Mouse (Mus musculus) left cerebral cortex, postnatal 36 days (tissue): ENCODE measurements at regions not wholly inside any gene's neighbourhood (a gene's known extent, or its start where the extent isn't known, plus 50 kb on each side); places are given as distances from the start of the nearest gene placed in this dataset.
"Not testable (repeated sequence)": the region's sequence is repeated elsewhere in the genome, so short reads cannot be mapped to it uniquely, and the experiment has no call there.

Experiments used
- DNase-seq, 2 experiments: peaks; one replicate each; pipeline ENCODE4 v3.0.0; 2021 to 2022; ENCODE audit warnings: low spot score in 2 of 2, mixed read lengths in 1 of 2
- intact Hi-C: fragments of 180-260 bp; cut with DNase I; formaldehyde crosslinking; loops from one replicate; pipeline ENCODE4 v1.15.1; 2025

DNA sequence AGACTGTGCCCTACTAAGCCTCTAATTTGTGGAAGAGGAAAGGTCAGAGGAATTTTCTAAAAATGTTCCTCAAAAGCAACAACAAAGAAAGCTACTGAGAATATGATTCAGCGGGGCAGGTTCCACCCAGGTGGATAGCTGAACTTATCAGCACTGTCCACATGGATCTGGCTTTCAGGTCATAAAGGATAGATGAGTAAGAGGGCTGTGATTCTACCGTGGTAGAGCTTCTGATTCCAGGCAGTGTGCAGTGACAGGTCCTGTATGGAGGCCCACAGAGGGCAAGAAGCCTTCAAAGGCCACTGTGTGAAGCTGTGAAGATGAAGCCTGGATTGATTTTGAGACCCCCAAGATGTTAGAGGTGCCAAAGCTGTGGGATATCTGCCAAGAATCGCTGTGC, 51.8 kb downstream of the Teddm3 start:
- DNase-seq, intact Hi-C loops: not testable (repeated sequence)

DNA sequence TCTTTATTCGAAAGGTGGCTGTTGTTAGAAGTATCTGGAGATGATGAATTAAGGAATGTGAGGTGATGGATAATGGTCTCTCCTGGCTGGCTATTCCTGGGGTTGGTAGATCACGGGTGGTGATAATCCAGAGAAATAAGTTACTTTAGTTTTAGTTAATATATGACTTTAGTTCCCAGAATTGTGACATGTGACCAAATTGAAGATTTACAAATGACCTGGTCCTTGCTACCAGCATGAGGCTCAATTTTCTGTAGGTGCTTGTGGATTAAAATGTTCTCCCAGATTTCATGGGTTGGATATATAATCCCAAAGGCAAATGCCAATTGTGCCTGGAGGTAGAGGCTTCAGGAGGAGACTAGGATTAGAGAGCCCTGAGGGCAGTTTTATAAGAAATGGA, 53.7 kb downstream of the Teddm3 start:
- DNase-seq, intact Hi-C loops: not testable (repeated sequence)

DNA sequence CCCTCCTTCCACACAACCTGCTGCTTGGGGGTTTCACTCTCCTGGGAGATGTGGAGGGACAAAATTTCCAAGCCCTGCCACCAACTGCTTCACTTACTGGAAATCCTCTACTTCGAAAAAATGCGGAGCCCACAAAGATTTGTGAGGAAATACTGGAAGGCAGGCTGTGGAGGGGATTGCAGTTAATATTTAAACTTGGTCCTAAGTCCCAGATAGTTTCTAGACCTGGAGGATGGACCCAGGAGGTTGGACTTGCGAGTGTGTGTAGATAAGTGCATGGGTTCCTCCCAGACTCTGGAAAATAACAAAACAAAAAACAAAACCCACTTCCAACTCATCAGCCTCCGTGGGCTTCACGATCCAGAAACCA, 79.0 kb downstream of the Teddm3 start:
- no peak for DNase-seq
- intact Hi-C loops = loop anchor here (5.0 kb wide), 1 partner anchor 167 kb away; no protein-coding TSS in a partner anchor

DNA sequence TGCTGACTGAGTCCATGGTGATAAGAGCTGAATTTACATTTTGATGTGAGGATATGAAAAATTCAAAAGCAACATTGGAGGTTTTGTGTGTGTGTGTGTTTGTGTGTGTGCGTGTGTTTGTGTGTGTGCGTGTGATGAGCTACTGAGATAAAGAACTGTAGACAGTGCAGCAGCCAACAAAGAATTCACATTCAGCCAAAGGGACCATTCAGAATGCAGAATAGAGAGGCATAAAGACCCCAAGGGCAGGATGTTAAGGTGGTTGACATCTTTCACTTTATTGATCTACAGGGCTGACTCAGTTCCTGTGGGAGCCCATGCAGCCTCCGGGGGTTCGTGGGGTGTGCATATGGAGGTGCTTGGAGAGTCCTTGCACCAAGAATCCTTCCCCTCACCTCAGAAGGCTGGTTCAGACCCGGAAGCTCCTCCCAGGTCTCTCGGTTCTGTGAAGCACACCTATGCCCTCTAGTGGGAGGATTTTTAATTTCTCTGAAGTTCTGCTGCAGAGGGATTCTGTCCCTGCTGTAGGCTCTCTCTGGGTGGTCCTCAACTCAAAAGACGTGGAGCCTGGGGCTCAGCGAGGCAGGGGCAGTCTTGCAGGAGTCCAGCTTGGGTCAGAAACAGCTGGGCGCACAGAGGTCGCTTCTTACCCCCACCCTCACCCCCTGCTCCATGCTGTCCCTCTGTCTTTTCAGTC, 79.6 kb downstream of the Teddm3 start:
- not testable (repeated sequence) for DNase-seq
- intact Hi-C loops = loop anchor here (5.0 kb wide), 1 partner anchor 167 kb away; no protein-coding TSS in a partner anchor

DNA sequence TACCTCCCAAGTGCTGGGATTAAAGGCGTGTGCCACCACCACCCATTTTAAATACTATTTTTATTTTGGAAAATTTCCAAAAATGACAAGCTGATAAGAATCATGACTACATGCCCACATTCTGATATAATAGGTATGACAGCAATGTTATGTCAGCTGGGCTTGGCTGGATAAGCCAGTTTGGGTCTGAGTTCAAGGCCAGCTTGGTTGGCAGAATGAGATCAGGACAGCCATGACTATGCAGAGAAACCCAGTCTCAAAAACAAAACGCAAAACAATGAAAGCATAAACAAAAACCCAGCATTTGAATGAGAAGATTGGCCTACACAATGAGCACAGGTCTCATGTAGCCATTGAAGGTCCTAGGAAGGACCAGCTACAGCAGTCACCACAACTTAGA, 93.6 kb downstream of the Teddm3 start:
- intact Hi-C loops = no loop called here
- DNase-seq = no peak

DNA sequence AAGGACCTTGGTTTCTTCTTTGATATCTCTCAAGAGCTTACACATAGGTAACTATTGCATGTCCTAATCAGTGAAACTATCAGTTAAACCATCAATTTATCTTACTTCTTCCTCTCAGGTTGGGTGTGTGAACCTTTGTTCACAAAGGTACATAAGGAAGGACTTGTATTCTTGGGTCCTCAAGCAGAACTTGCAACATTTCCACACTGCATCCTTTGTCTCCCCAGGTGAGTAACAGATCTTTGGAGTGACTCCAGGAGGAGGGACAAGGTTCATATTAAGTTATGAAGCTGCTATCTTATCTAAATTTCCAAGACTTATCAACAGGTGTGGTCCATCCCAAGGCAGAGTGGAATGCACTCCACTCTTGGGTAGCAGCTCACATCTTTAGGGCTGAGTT, 99.0 kb downstream of the Teddm3 start:
- no peak for DNase-seq
- intact Hi-C loops = no loop called here

DNA sequence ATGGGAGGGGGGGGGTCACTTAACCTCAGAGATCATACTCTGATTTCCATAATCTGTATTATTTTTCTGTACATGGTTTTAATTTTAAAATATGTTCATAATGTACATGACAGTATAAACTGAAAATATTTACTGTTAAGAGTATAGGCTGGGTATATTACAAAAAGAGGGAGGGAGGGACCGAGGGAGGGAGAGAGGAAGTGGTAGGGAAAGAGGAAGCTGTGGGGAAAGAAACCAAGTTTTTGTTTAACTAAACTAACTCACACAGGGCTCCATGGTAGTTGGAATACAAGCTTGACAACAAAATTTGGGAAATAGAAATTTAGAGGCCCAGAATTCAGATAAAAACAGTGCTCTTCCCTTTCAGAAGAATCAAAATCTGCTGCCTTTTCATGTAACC, 131.7 kb downstream of the Teddm3 start:
- intact Hi-C loops = not testable (repeated sequence)

DNA sequence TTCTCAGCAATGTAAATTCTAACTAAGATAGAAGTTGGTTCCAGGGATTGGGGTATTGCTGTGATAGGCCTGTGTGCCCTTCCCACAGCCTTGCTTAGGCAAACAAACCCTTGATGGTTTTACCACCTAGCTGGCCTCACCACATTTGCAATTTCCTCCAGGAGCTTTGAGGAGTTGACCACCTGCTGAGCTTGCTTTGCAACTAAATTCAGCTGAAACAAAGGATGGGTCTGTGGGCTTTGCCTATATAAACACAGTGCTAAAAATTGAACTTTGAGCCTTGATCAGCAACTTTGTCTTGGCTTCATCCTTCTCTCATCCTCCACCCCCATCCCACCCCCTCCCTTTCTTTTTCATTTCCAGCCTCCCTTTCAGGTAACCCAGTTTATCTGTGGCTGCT, 148.9 kb downstream of the Teddm3 start:
- DNase-seq = no peak
- intact Hi-C loops = no loop called here

More for the DNA sequence above, 131.7 kb downstream of the Teddm3 start:
- not testable (repeated sequence) for DNase-seq

DNA sequence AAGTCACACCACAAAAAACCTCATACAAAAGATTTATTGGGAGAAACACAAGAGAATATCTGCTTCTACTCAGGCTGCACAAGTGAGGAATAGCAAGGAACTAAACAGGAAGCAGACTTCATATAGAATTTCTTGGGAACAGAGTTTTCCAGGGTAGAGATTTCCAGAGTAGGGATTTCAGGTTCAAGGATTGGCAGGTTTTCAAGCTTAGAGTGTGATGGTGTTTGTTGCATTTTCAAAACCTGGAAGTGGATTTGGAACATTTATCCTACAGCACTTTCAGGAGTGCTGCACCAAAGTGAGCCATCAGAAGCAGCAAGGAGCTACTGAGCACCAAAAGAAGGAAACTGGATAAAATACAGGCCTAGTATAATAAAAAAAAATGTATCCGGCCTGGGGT, 152.7 kb downstream of the Teddm3 start:
- no peak for DNase-seq
- intact Hi-C loops = no loop called here

DNA sequence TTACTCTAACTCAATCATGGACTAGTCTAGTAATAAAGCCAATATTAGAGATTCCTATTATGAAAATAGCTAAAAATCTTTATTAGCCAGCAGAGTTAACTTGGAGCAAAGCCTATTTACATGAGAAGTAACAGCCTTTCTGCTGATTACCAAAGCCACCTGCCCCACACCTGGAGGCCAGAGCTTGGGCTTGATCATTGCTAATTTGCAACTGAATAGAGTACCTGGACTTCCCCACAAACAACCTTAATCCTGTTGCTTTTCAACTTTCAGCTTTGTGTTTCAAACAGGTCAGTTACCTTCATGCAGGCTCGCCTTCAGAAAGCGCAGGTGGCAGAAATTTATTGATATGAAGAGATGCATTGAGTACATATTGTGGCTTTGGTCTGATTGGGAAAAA, 163.3 kb downstream of the Teddm3 start:
- DNase-seq = no peak
- intact Hi-C loops = no loop called here

DNA sequence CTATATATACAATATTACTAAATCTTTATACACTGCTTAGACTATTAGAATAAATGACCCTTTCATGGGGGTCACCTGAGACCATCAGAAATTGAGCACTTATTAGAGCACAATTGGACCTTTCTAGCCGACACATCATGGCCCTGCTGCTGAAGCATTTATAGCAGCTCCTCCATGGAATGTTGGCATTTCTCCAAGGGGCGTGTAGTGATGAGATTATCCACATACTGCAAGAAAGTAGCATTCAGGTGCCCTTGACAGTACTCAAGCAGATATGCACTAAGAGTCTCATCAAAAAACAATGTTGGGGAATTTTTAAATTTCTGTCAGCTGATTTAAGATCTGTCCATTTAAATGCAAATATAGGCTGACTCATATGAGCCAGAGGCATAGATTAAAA, 178.4 kb downstream of the Teddm3 start:
- intact Hi-C loops = no loop called here
- DNase-seq = no peak

DNA sequence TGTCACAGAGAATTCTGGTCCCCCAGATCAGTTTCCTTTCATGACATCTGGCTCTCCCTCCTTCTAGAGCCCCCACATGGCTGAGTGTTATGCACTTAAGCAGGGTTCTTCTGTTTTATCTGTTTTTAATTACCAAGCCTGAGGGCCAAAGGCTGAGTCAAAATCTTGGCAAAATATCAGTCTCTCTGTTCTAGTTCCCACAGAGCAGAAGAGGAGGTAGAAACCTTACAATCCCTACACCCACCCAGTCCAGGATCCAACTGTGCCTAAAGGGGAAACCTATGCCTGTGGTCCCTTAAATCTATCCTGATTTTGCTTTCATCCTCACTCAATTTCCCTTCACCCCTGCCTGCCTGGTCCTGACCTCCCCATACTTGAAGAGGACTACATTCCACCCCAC, 181.4 kb downstream of the Teddm3 start:
- intact Hi-C loops = no loop called here
- DNase-seq = no peak

DNA sequence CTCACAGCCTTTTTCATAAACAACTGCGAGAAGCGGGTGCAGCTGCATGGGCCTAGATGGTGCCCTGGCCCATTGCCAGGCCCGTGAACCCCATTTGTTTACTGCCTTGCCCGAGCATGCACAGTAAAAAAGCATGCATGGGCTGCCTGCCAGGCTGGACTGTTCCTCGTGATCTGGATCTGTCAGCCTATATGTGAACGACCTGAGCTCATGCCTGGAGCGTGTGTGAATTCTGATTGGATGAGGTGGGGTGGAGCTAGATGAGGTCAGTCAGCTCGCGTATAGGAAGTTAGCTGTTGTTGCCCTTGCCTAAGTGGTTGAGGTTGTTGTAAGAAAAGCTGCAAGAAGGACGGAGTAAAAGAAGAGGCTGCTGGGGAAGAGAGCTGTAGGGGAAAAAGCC, 194.9 kb downstream of the Teddm3 start:
- intact Hi-C loops = no loop called here
- no peak for DNase-seq

DNA sequence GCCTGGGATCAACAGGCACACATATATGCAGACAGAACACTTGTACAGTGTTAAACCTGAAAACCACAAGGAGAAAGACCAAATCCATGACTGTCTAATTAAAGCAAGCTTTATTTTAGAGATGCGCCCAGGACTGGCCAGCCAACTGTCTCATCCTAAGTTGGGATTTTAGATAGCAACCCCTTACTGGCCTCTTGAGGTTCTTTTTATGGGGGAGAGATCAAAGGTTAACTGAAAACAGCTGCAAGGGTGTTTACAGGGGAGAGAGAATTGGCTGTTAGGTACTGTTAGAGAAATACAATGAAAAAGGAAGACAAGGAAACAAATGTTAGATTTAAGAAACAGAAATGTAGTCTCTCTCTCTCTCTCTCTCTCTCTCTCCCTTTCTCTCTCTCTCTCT, 202.4 kb upstream of the Thpo start:
- DNase-seq = no peak
- intact Hi-C loops = no loop called here

DNA sequence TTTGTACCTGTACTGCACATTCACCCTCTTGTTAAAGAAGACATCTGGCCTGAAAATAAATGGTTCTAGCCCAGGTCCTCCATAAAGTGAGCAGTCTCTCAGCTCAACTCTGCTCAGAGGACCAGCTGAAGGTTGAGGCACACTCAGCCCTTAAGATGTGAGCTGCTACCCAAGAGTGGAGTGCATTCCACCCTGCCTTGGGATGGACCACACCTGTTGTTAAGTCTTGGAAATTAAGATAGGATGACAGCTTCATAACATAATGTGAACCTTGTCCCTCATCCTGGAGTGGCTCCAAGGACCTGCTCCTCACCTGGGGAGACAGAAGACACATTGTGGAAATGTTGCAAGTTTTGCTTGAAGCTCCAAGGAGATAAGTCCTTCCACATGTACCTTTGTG, 200.5 kb upstream of the Thpo start:
- intact Hi-C loops = not testable (repeated sequence)

DNA sequence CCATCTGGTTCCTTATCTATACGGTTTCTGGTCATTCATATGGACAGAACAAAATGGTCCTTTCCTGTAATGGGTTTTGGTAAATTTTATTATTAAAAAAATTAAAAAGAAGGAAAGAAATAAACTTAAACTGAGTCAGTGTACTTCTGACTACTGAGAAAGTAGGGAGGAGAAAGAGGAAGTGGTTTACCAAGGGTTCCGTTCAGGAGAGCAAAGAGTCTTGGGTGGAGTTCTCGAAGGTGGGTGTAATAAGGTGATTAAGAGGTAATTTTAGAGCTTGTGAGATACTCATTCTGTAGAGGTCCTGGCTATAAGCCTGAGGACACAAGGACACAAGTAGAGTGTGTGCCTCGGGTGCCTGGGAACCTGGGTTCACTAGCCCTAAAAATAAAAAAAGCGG, 195.7 kb upstream of the Thpo start:
- DNase-seq, intact Hi-C loops: not testable (repeated sequence)

More for the DNA sequence above, 200.5 kb upstream of the Thpo start:
- not testable (repeated sequence) for DNase-seq

DNA sequence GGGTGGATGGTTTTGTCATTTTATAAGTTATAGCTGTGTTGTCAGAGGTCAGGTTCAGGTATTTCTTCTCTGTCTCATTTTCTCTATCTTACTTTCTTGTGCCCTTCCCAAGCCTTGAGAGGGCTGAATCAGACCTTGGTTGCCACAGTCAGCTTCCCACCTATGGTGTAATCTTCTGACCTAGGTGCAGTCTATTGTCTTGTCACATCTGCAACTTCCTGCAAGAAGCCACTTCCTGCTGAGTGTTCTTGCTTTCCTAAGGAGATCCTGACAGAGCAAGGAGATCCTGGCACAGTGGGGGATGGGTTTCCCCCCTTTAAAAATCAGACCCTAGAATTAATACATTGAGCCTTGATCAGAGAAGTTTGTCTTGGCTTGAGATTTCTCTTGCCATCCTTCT, 191.5 kb upstream of the Thpo start:
- DNase-seq, intact Hi-C loops: not testable (repeated sequence)

DNA sequence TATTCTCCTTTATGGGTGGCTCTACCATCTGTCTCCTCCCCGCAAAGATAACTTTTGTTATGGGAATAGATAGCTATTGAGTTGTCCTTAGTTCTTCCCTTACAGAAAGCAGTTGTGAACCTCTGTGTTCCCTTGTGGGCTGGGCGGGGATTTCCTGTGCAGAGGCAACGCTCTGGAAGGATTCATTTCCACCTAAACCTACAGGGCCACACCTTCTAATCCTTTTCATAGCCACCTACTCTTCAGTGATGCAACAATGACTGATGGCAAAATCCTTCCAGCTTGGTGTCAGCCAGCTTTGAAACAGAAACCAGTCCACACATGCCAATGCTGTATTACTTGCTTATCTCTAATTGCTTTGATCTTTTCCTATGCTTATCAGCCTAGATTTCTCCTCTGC, 176.6 kb upstream of the Thpo start:
- intact Hi-C loops = loop anchor here (5.0 kb wide), 1 partner anchor 281 kb away; no protein-coding TSS in a partner anchor
- not testable (repeated sequence) for DNase-seq

DNA sequence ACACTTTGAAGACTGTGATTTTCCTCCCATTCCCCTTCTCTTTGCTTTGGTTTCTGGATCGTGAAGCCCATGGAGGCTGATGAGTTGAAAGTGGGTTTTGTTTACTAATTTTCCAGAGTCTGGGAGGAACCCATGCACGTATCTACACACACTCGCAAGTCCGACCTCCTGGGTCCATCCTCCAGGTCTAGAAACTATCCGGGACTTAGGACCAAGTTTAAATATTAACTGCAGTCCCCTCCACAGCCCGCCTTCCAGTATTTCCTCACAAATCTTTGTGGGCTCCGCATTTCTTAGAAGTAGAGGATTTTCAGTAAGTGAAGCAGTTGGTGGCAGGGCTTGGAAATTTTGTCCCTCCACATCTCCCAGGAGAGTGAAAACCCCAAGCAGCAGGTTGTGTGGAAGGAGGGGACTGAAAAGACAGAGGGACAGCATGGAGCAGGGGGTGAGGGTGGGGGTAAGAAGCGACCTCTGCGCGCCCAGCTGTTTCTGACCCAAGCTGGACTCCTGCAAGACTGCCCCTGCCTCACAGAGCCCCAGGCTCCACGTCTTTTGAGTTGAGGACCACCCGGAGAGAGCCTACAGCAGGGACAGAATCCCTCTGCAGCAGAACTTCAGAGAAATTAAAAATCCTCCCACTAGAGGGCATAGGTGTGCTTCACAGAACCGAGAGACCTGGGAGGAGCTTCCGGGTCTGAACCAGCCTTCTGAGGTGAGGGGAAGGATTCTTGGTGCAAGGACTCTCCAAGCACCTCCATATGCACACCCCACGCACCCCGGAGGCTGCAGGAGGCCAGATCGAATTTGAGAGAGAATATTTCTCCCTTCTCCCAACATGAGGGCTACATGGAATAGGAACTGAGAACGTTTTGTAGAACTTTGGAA, 174.4 kb upstream of the Thpo start:
- intact Hi-C loops = loop anchor here (5.0 kb wide), 1 partner anchor 164 kb away; no protein-coding TSS in a partner anchor

DNA sequence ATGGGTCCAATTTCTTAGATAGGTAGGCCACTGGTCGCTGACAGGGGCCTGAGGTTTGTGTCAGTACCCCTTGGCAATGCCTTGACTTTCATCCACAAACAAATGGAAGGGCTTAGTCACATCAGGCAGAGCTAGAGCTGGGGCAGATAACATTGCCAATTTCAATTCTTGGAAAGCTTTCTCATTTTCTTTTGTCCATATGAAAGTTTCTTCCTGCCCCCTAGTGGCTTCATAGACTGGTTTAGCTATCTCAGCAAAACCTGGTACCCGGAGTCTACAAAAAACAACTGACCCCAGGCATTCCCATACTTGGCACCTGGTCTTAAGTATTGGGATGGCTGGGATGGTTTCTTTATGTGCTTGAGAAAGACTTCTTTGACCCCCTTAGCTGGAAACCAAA, 161.4 kb upstream of the Thpo start:
- intact Hi-C loops = loop anchor here (5.0 kb wide), 3 partner anchors 73 to 178 kb away; partner anchors contain the start of genes Clcn2 and Polr2h
- DNase-seq = peak; percentile 7 to 10

More for the DNA sequence above, 174.4 kb upstream of the Thpo start:
- DNase-seq = peak; percentile 5 to 29

DNA sequence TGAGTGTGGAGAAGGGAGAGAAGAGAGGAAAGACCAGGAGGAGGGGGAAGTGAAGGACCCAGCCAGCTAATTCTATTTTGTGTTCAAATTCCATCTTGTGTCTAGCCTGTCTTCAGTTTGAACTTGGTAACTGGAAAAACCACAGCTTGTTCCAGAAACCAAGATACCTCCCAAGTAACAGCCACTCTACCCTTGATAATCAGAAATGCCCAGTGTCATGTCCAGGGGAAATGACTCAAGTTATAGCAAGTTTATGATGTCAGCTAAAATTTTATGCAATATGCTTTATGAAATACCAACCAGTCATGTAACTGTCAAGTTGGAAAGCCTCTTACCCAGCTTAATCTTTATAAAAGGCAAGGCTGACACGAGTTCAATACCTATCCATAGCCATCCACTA, 137.4 kb upstream of the Thpo start:
- intact Hi-C loops = no loop called here
- DNase-seq = no peak
